Mouse (Mus musculus) kidney, adult 2 months (tissue): ENCODE results near the gene Zfp994.
"Not testable (repeated sequence)": the region's sequence is repeated elsewhere in the genome, so short reads cannot be mapped to it uniquely, and the experiment has no call there.

Source experiments
- CTCF ChIP-seq: fragments of 200-500 bp; conservative IDR thresholded peaks from 2 replicates; pipeline ENCODE4 v1.5.1; 2011; ENCODE audit warnings: low read depth, mild to moderate bottlenecking, control low read depth, low read length, moderate library complexity, mixed read lengths; ENCODE audit not compliant: insufficient read depth, insufficient read length
- POLR2A ChIP-seq: fragments of 200-500 bp; IDR thresholded peaks from one replicate; pipeline ENCODE4 v1.6.1; 2011; ENCODE audit warnings: low read depth, low read length, control low read depth

DNA sequence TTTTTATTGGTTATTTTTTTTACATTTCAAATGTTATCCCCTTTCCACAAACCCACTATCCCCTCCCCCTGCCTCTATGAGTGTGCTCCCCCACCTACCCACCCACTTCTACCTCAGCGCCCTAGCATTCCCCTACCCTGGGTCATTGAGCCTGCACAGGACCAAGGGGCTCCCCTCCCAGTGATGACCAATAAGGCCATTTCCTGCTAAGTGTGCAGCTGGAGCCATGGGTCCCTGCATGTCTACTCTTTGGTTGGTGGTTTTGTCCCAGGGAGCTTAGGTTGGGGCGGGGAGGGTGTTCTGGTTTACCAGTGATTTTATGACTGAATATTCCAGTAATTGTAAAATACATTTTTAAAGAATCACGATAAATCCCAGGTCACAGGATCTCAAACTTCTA lies 60.1 kb downstream of the Zfp994 start:
- TF ChIP-seq CTCF, POLR2A: not testable (repeated sequence)
